In the genomic region with DNA sequence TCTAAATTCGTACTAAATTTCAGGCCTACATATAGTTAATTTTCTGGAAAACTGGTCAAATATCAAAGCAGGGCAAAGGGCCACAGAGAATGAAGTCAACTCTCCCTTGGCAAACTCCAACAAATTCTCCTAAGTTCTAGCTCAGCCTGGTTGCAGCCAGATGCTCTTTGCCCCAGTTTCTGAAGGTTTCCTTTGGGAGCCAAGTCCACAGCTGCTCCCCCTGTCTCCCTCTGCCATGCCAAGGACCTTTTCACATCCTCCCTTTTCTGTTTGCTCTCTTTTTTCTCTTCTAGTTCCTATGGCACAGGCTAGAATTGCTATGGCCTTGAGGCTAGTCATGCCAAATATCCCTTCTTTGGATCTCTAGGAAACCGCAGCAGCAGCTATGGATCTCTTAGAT, we compare ENCODE assay signal across 9 mouse cellular contexts. TPM values are rescaled to one million over a fixed set of nuclear protein-coding genes. Genes with fewer than 3 reads are reported as not detected.
DNase-seq lines count a peak whose midpoint lies in the region; ATAC-seq lines count a peak whose summit lies in the region.
"Had no signal": no experiment of that assay in that cellular context is flagged by ENCODE, and none has a peak within 500 bp of the region (broad histone marks: within the 10 kb centered on the region; RNA-seq: fewer than 3 reads in every experiment).

No protein-coding gene starts in this region.

- H3K27me3 ChIP-seq in kidney, embryonic 15.5 days, result no peaks in the 10 kb centered on the region
- no peaks in the 10 kb centered on the region for H3K27me3 ChIP-seq in intestine, embryonic 15.5 days (replicated peaks)
- H3K27me3 ChIP-seq: forebrain, embryonic 15.5 days had no signal

- H3K4me3 ChIP-seq in kidney, embryonic 15.5 days (replicated peaks), result no peak overlapping the region
- no peak overlapping the region for H3K4me3 ChIP-seq in intestine, embryonic 15.5 days (replicated peaks)
- H3K4me3 ChIP-seq: forebrain, embryonic 15.5 days; limb, embryonic 10.5 days had no signal

- WGBS in kidney, embryonic 15.5 days, result 83% methylated on average over 2 of the region's 2 CpGs
- 90% methylated on average over 2 of the region's 2 CpGs for WGBS in intestine, embryonic 15.5 days

- H3K36me3 ChIP-seq in kidney, embryonic 15.5 days, result no peaks in the 10 kb centered on the region
- no peaks in the 10 kb centered on the region for H3K36me3 ChIP-seq in intestine, embryonic 15.5 days
- H3K36me3 ChIP-seq: forebrain, embryonic 15.5 days; limb, embryonic 10.5 days had no signal

- H3K9me3 ChIP-seq in kidney, embryonic 15.5 days (replicated peaks), result no peaks in the 10 kb centered on the region
- H3K9me3 ChIP-seq in intestine, embryonic 15.5 days, result no peaks in the 10 kb centered on the region
- H3K9me3 ChIP-seq: forebrain, embryonic 15.5 days; limb, embryonic 10.5 days had no signal

- peak; percentile 42 for DNase-seq in kidney, adult 18-20 months
- DNase-seq in adipocyte (ENCODE audit: low spot score), result peak; percentile 93
- peak; percentile 53 for DNase-seq in gastrocnemius, adult 18-20 months (ENCODE audit: low spot score)
- peak; percentile 86 for DNase-seq in kidney, adult 9 months
- DNase-seq in spleen, postnatal 36 days (ENCODE audit: low spot score in 2 of 2), result no peak

- H3K4me1 ChIP-seq in kidney, embryonic 15.5 days, result no peaks in the 10 kb centered on the region
- no peaks in the 10 kb centered on the region for H3K4me1 ChIP-seq in intestine, embryonic 15.5 days (replicated peaks)
- H3K4me1 ChIP-seq: forebrain, embryonic 15.5 days; limb, embryonic 10.5 days had no signal

- H3K9ac ChIP-seq in kidney, embryonic 15.5 days, result no peak overlapping the region
- no peak overlapping the region for H3K9ac ChIP-seq in intestine, embryonic 15.5 days
- H3K9ac ChIP-seq: forebrain, embryonic 15.5 days had no signal

- ATAC-seq in kidney, embryonic 15.5 days (replicated peaks; ENCODE audit: low FRiP score), result no peak
- no peak for ATAC-seq in intestine, embryonic 15.5 days
- ATAC-seq: forebrain, embryonic 15.5 days had no signal

- H3K4me2 ChIP-seq in kidney, embryonic 15.5 days, result no peak overlapping the region
- H3K4me2 ChIP-seq in intestine, embryonic 15.5 days (replicated peaks), result no peak overlapping the region
- H3K4me2 ChIP-seq: forebrain, embryonic 15.5 days had no signal

- no peak overlapping the region for H3K27ac ChIP-seq in kidney, embryonic 15.5 days
- no peak overlapping the region for H3K27ac ChIP-seq in intestine, embryonic 15.5 days
- H3K27ac ChIP-seq: forebrain, embryonic 15.5 days; limb, embryonic 10.5 days had no signal

RNA-seq across cellular contexts. Expression of a gene that starts 43.8 kb away (rescaled TPM):
- not detected in 2 replicates for polyA plus RNA-seq in kidney, embryonic 15.5 days (2015; fragmentation: Nextera tagmentation; extraction: Ambion mirVana)
- not detected for total RNA-seq in gastrocnemius, adult 18-20 months (2021)
- not detected in 2 replicates for polyA plus RNA-seq in intestine, embryonic 15.5 days (2015; fragmentation: Nextera tagmentation; extraction: Ambion mirVana)
- polyA plus RNA-seq: forebrain, embryonic 15.5 days; limb, embryonic 10.5 days had no signal

Comparison
In these comparisons a context has a peak if more than half of its experiments do, and no peak if none do; other contexts are left out.
1. DNase-seq: peak in kidney, adult 18-20 months (single experiment), adipocyte (single experiment), gastrocnemius, adult 18-20 months (single experiment) and kidney, adult 9 months (single experiment); none in spleen, postnatal 36 days (0 of 2).